Mouse (Mus musculus) intestine, postnatal 0 days (tissue): Measurements from ENCODE around the gene Ggt1. TPM values are rescaled to one million over a fixed set of nuclear protein-coding genes. Genes with fewer than 3 reads are reported as not detected.

Experiments used
- ATAC-seq: fragments of 200-750 bp; cut with Nextera tagmentation; 2 replicates; pipeline ENCODE4 v1.8.0; 2017; ENCODE audit warnings: mild to moderate bottlenecking, moderate TSS enrichment, moderate library complexity
- H3K27ac ChIP-seq: fragments of 300-500 bp; sonication (generic); 2 replicates; pipeline ENCODE4 v1.5.1; 2014; ENCODE audit warnings: mild to moderate bottlenecking, low read depth, low read length, moderate library complexity
- H3K27me3 ChIP-seq: fragments of 300-500 bp; sonication (generic); replicated peaks from 2 replicates; pipeline ENCODE4 v1.6.1; 2014; ENCODE audit warnings: low read length, mixed read lengths; ENCODE audit not compliant: control insufficient read depth, insufficient read depth
- H3K36me3 ChIP-seq: fragments of 300-500 bp; sonication (generic); 2 replicates; pipeline ENCODE4 v1.6.1; 2014; ENCODE audit warnings: mild to moderate bottlenecking, moderate library complexity; ENCODE audit not compliant: control insufficient read depth, insufficient read depth
- H3K4me1 ChIP-seq: fragments of 300-500 bp; sonication (generic); replicated peaks from 2 replicates; pipeline ENCODE4 v1.6.1; 2014; ENCODE audit warnings: antibody characterized with exemption, low read length, mixed read lengths; ENCODE audit not compliant: control insufficient read depth, insufficient read depth
- H3K4me2 ChIP-seq: fragments of 300-500 bp; sonication (generic); replicated peaks from 2 replicates; pipeline ENCODE4 v1.6.1; 2014; ENCODE audit warnings: low read depth, mild to moderate bottlenecking, moderate library complexity
- H3K4me3 ChIP-seq: fragments of 300-500 bp; sonication (generic); 2 replicates; pipeline ENCODE4 v1.5.1; 2014; ENCODE audit warnings: low read depth, low read length
- H3K9ac ChIP-seq: fragments of 300-500 bp; sonication (generic); 2 replicates; pipeline ENCODE4 v1.6.1; 2014; ENCODE audit warnings: mild to moderate bottlenecking, low read depth, low read length
- H3K9me3 ChIP-seq: fragments of 300-500 bp; sonication (generic); 2 replicates; pipeline ENCODE4 v1.6.1; 2016; ENCODE audit warnings: mixed run types; ENCODE audit not compliant: control insufficient read depth
- CTCF ChIP-seq: sonication (generic); IDR thresholded peaks from 2 replicates; pipeline ENCODE4 v1.5.1; 2016; ENCODE audit warnings: low read depth, mild to moderate bottlenecking, control low read depth, antibody characterized with exemption, moderate library complexity
- WGBS: fragments of 180-500 bp; shearing (Covaris S2); extraction: QIAGEN DNeasy Blood & Tissue Kit; methylation state at CpG from one replicate; pipeline ENCODE4 v1.1.7; 2014; 5-methylcytosine and 5-hydroxymethylcytosine counted together
- polyA plus RNA-seq: library from polyadenylated mRNA; unstranded; fragments of >200 nt; fragmentation: Nextera tagmentation; extraction: Ambion mirVana; gene quantifications from 2 replicates; pipeline ENCODE4 v1.2.1, GENCODE M21; 2015

Gene Ggt1
- polyA plus RNA-seq, 1 experiment from 2014 or later: 132 TPM

DNA sequence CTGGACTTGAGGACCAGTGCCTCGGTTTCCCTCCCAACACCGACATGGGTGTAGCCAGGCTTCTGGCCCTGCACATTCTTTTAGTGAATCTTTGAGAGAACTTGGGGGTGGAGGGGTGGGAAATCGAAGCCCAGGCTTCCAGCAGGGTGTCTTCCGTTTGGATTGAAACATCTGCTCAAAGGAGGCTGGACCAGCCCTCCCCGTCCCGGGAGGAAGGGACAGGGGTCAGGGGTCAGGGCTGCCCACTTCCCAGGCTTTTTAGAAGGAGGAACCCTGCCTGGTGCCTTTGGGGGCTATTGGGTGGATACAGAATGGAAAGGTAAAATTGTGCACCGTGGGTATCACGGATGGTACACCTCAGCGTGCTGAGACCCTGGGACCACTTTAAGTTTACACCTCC is 10.5 kb downstream of the Ggt1 start:
- Histone ChIP-seq H3K9ac (no peak overlapping the region), H3K4me3 (no peak overlapping the region), H3K27me3 (no peaks in the 10 kb centered on the region), H3K4me2 (no peak overlapping the region), H3K27ac (no peak overlapping the region), H3K9me3 (no peaks in the 10 kb centered on the region), H3K4me1 (0 out of 2 replicates have a peak, but pooled peaks cover 3% of the 10 kb centered on the region), H3K36me3 (peaks cover 3% of the 10 kb centered on the region; the same call in 1 of the 2 replicates)
- ATAC-seq: no peak
- WGBS: 62% methylated on average over 9 of the region's 9 CpGs
- TF ChIP-seq CTCF: no peak

DNA sequence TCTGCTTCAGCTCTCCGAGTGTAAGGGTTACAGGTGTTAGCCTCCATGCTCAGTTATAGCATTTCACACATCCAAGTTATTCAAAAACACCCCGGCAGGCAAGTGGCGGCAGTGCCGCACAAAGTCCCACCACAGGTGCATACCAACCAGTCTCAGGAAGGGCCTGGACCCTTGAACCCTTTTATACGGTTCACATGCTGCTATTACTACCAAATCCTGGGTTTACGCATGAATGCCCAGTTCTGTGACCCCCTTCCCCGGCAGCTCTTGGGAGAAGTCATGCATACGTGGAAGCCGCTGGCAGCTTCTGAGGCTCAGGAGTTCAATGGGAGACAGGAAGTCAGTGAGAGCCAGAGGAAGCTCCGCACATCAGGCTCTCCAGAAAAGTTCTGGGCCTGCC is 11.8 kb downstream of the Ggt1 start:
- ATAC-seq: no peak

DNA sequence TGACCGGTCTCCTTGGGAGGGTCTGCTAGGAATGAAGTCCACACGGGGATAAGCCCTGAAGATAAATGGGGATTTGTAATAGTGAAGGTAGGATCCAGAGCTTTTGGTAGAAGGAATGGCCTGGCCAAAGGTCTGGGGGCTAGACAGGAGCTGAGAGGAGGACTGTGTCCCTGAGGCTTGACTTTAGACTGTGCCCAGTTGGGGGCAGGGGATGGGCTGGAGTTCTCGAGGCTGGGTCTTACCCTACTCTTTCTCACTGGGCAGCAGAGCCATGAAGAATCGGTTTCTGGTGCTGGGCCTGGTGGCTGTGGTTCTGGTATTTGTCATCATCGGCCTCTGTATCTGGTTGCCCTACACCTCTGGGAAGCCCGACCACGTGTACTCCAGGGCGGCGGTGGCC is 12.6 kb downstream of the Ggt1 start:
- 90% methylated on average over 9 of the region's 9 CpGs for WGBS
- ATAC-seq: no peak
- H3K4me2 ChIP-seq: no peak overlapping the region
- no peaks in the 10 kb centered on the region for H3K9me3 ChIP-seq
- no peak overlapping the region for H3K4me3 ChIP-seq
- no peaks in the 10 kb centered on the region for H3K27me3 ChIP-seq
- no peak overlapping the region for H3K27ac ChIP-seq
- H3K4me1 ChIP-seq: no peaks in the 10 kb centered on the region
- no peak for TF ChIP-seq CTCF
- H3K36me3 ChIP-seq: peaks cover 3% of the 10 kb centered on the region; the same call in 1 of the 2 replicates
- no peak overlapping the region for H3K9ac ChIP-seq

More for the DNA sequence above, 11.8 kb downstream of the Ggt1 start:
- no peaks in the 10 kb centered on the region for H3K9me3 ChIP-seq
- TF ChIP-seq CTCF: no peak
- 82% methylated on average over 10 of the region's 10 CpGs for WGBS
- H3K27me3 ChIP-seq: no peaks in the 10 kb centered on the region
- no peak overlapping the region for H3K4me2 ChIP-seq
- 0 out of 2 replicates have a peak, but pooled peaks cover 3% of the 10 kb centered on the region for H3K4me1 ChIP-seq
- H3K9ac ChIP-seq: no peak overlapping the region
- peaks cover 3% of the 10 kb centered on the region; the same call in 1 of the 2 replicates for H3K36me3 ChIP-seq
- no peak overlapping the region for H3K4me3 ChIP-seq
- H3K27ac ChIP-seq: no peak overlapping the region

DNA sequence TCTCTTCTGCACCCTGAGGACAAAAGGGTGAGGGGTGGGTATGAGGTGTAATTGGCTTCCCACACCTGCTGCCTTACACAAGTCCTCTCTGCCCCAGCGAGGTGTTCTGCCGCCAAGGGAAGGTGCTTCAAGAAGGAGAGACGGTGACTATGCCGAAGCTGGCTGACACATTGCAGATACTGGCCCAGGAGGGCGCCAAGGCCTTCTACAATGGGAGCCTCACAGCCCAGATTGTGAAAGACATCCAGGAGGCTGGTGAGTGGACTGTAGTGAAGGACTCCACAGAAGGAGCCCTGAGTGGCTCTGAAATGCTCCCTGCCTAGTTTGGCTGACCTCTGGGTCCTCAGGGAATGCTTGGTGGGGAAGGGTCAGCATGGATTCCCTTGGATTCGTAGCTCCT is 17.7 kb downstream of the Ggt1 start:
- no peak for TF ChIP-seq CTCF
- WGBS: 81% methylated on average over 6 of the region's 6 CpGs

DNA sequence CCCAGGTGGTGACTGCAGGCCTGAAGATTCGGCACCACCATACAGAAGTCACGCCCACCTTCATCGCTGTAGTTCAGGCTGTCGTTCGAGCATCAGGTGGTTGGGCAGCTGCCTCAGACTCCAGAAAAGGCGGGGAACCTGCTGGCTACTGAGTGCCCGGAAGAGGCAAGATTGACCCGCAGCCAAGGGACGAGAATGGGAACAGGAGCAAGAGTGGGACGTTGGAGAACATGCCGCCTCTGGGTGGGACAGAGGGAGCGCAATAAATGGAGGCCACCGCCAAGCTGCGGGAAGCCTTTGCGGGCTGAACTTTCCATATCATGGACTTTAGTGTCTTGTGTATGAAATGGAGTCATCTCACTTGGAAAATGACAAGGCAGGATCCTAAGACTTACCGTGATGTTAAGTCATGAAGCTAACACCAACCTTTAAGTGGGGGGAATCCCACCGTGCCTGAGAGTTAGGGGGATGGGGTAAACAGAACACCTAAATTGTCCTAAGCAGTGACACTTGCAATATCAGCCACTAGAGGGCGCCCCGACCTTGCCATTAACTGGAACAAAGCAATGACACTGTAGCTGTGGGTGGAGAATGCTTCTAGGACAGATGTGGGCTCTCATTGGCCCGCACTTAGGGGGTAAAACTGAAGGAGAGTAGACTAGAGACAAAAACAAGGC is 24.6 kb downstream of the Ggt1 start:
- Histone ChIP-seq H3K4me1 (no peaks in the 10 kb centered on the region; the same call in 1 of the 2 replicates), H3K4me3 (no peak overlapping the region), H3K9me3 (no peaks in the 10 kb centered on the region), H3K27ac (no peak overlapping the region; the same call in 1 of the 2 replicates), H3K4me2 (no peak overlapping the region), H3K9ac (no peak overlapping the region), H3K27me3 (no peaks in the 10 kb centered on the region), H3K36me3 (no peaks in the 10 kb centered on the region; the same call in 1 of the 2 replicates)
- WGBS: 19% methylated on average over 20 of the region's 20 CpGs
- peak; percentile 32; the same call in 1 of the 2 replicates for ATAC-seq
- peak; percentile 99 for TF ChIP-seq CTCF

More for the DNA sequence above, 17.7 kb downstream of the Ggt1 start:
- Histone ChIP-seq H3K4me3 (no peak overlapping the region), H3K27me3 (no peaks in the 10 kb centered on the region), H3K4me2 (no peak overlapping the region), H3K4me1 (no peaks in the 10 kb centered on the region), H3K27ac (no peak overlapping the region), H3K36me3 (peaks cover 3% of the 10 kb centered on the region; the same call in 1 of the 2 replicates), H3K9ac (no peak overlapping the region), H3K9me3 (no peaks in the 10 kb centered on the region)
- ATAC-seq: no peak

DNA sequence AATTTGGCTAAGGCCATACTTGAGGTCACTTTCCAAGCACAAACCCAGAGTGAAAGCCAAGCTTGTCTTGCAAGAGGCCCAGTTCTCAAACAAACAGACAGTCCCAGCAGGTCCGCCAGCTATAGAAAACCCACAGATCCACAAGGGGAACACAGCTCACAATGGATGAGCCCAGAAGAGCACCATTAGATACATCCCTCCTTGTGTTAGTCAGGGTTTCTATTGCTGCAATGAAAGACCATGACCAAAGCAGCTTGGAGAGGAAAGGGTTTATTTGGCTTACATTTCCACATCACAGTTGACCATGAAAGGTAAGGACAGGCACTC is 25.1 kb downstream of the Ggt1 start:
- no peaks in the 10 kb centered on the region for H3K9me3 ChIP-seq

More for the DNA sequence above, 25.1 kb downstream of the Ggt1 start:
- H3K27me3 ChIP-seq: no peaks in the 10 kb centered on the region
- ATAC-seq: 0 out of 2 replicates have a peak, but pooled peaks have one; percentile 9
- H3K4me2 ChIP-seq: no peak overlapping the region
- TF ChIP-seq CTCF: no peak
- WGBS: 76% methylated on average over 1 of the region's 1 CpGs
- no peaks in the 10 kb centered on the region; the same call in 1 of the 2 replicates for H3K36me3 ChIP-seq
- H3K27ac ChIP-seq: no peak overlapping the region; the same call in 1 of the 2 replicates
- H3K9ac ChIP-seq: no peak overlapping the region
- H3K4me1 ChIP-seq: no peaks in the 10 kb centered on the region; the same call in 1 of the 2 replicates
- H3K4me3 ChIP-seq: no peak overlapping the region
